Mouse (Mus musculus) heart, adult 2 months (tissue): ENCODE results near the gene Pgc.
A peak's percentile ranks its signal among the peaks of the same experiment; 100 is the strongest.

Experiments
- CTCF ChIP-seq: fragments of 200-600 bp; IDR thresholded peaks from 2 replicates; pipeline ENCODE4 v1.8.1; 2022; ENCODE audit warnings: antibody characterized with exemption, mild to moderate bottlenecking, moderate library complexity
- EP300 ChIP-seq: fragments of 200-500 bp; IDR thresholded peaks from 2 replicates; pipeline ENCODE4 v1.6.1; 2011; ENCODE audit warnings: low read depth, low read length, control low read depth; ENCODE audit not compliant: insufficient read depth
- POLR2A ChIP-seq: fragments of 200-500 bp; IDR thresholded peaks from 2 replicates; pipeline ENCODE4 v1.6.1; 2011; ENCODE audit warnings: mild to moderate bottlenecking, low read depth, low read length, control low read depth; ENCODE audit not compliant: insufficient read depth

GRCm38 (mm10) chr17:47768707-47769276 is 42.1 kb downstream of the Pgc start:
- TF ChIP-seq CTCF: peak; percentile 61
- TF ChIP-seq EP300: no peak
- TF ChIP-seq POLR2A: no peak
